Mouse (Mus musculus): Measurements from ENCODE around the gene Rnase11.

DNA sequence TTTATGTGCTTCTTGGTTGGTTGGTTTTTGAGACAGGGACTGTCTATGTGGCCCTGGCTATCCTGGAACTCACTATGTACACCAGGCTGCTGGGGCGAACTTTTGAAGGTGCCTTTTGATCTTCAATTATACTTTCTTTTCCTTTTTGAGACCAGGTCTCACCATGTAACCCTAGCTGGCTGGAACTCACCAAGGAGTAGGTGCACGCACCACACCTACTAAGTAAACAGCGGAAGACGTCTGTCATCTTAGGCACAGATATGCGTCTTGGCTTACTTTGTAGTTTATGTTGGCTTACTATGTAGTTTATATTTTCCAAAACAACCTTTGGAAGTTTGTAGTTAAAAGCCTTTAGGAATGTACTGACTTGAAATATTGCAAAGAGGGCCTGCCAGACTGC is 19.0 kb upstream of the Rnase11 start:
- TF ChIP-seq CTCF (IDR thresholded peaks at IDR 0.05; ENCODE audit: low read depth) (no peak), EP300 (IDR thresholded peaks at IDR 0.05; ENCODE audit: low read depth) (no peak)

Measured in liver, embryonic 14.5 days (tissue).